Mouse (Mus musculus): ENCODE measurements around the gene Fbxl3. TPM values are rescaled to one million over a fixed set of nuclear protein-coding genes. Genes with fewer than 3 reads are reported as not detected.

The Fbxl3 gene
- polyA plus RNA-seq, 1 experiment: 82.6 TPM

- DNase-seq (ENCODE audit: low spot score): no peak
Measured at GRCm38 (mm10) chr14:103085840-103086533, 13.4 kb downstream of the Fbxl3 start.

GRCm38 (mm10) chr14:103079209-103079977 lies 20.0 kb downstream of the Fbxl3 start:
- DNase-seq (ENCODE audit: low spot score): no peak

- no peak for DNase-seq (ENCODE audit: low spot score)
Measured at GRCm38 (mm10) chr14:103078006-103078912, 21.1 kb downstream of the Fbxl3 start.

DNA sequence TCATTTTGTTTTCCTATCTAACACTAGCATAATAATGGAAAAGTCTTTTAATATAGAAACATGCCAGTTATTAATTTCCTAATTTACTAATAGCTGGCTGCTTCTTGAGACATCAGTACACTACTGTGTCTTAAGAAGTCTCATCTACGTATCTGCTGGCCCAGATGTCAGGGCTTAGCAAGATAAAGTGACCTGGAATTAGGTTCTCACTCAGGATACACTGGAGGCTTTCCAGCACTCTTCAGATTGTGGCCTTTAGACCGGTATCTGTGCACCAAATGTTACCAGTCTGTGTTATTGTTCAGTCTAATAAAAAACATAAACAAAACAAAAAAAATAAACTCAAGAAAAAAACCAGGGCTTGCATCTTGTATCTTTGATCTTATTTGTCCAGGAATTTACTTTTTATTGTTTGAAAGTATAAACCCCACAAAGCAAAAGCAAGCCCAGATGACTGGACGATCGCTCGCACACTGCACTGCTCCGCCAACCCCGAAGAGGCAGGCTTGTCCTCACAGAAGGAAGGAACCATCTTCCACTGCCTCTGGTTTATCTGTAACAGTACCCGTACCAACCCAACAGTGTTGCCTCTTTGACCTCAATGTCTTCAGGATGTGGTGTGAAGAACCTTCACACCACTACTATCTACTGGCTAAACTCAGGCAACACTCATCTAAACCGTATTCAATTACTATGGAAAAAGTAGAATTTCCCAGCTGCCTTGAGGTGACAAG lies 21.9 kb downstream of the Fbxl3 start:
- no peak for DNase-seq (ENCODE audit: low spot score)

DNA sequence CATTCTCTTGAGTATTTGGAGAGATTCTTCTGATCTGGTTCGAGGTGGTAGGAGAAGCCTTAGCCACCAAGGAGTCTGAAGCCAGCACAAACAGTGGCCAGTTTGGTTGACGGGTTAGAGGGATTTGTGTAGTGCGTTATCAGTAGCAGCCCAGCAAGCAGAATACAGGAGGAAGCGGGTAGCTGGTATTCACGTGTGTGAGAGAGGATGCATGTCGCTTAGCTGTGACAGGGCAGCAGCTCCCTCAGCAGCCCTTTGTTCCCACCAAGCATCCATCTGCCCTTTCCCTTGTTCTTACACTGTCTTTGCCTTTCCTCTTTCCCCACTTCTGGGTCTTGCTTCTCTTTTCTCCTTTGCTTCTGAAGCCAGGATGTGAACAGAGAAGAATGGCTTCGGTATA lies 24.2 kb downstream of the Fbxl3 start:
- no peak for DNase-seq (ENCODE audit: low spot score)

DNA sequence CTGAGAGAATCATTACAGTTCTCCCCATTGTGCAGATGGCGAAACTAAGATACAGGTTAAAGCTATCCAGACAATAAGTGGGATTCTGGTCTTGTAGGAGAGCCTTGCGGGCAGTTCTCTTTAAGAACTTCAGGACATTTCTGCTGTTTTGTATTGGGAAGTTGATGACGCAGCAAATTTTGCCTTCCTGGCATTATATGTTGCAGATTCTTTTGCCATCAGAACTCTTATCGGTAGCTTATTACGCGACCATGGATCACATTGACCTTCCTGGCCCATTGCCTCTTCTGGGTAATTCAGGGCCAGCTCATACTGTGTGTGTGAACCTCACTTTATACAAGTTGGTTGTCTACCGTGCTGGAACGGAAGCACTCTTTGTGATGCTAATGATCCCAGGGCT lies 25.5 kb downstream of the Fbxl3 start:
- no peak for DNase-seq (ENCODE audit: low spot score)

- no peak for DNase-seq (ENCODE audit: low spot score)
Measured at GRCm38 (mm10) chr14:103072731-103073130, 26.6 kb downstream of the Fbxl3 start.

GRCm38 (mm10) chr14:103071471-103071870 lies 27.9 kb downstream of the Fbxl3 start:
- no peak for DNase-seq (ENCODE audit: low spot score)

DNA sequence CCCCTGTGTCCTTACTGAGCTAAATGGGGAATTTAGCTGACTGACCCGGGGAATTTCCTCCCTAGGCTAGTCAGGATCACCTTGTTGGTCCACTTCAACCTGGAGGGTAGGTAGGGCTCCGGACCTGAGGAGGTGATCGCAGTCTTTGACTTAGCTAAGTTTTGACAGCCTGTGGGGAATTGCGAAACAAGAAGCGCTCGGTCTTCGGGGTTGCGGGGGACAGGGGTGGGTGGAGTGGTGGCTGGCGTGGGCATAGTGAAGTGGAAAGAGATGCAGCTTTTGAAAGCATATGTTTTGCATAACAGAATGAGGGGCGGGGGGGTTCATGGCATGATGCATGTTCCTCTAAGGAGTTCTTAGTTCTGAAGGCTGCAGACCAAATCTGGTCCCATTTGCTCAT lies 28.6 kb downstream of the Fbxl3 start:
- no peak for DNase-seq (ENCODE audit: low spot score)

GRCm38 (mm10) chr14:103069864-103070611 lies 29.3 kb downstream of the Fbxl3 start, which contains the start of gene Cln5:
Gene Cln5 (plus strand): TSS chr14:103070216.
- DNase-seq (ENCODE audit: low spot score): peak; percentile 85

DNA sequence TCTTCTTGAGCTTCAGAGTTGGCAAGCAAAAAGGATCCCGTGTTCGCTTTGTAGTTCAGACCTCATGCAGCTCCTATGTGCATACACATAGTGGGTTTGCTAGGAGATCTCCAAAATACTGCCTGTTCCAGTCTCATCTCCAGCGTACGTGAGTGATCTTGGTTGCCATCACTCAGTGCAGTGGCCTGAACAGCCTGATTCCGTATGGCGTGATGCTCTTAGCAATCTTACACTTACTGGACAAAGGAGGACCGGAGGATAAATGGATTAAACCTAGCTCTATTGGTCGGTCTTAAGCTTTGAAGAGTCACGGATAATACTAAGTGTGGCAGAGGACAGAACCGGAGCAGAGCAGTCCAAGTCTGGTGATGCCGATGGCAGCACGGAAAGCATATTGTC lies 29.9 kb downstream of the Fbxl3 start:
- no peak for DNase-seq (ENCODE audit: low spot score)

DNA sequence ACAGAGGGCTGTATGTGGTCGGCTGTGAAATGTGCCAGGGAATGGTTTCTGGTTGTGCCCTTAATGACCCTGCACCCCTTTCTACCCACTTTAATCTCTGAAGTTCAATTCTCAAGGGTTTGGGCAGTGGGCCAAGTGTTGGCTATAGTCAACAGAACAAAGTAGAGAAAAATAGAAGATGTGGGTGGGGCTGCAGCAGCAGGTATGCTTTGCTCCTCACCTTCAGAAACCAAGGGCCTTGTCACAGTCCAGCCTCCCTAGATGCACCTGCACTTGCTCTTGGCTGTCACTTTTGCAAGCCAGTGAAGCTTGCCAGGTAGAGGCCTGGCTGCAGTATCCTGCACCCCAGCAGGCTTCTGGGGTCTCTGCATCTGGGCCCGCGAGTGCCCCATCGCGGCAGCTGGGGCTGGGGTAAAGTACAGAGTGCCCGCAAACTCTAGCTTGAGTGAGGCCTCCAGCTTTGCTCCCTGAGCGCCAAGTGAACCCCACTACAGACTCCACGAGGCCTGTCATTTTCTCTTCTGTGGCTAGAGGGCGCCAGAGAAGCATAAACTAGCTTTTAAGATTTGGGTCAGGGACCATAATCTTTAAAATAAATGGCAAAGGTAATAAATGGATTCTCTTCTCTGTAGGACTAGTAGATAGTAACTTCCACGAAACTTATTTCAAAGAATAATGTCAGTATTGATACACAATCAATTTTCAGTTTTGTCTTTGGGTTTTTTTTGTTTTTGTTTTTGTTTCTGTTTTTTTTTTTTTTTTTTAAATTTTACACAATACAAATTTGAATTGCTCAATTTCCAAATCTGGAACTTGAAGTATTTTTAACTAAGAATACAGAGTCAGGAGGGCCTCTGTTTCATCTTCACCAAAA lies 33.8 kb downstream of the Fbxl3 start:
- peak; percentile 44 for DNase-seq (ENCODE audit: low spot score)

DNA sequence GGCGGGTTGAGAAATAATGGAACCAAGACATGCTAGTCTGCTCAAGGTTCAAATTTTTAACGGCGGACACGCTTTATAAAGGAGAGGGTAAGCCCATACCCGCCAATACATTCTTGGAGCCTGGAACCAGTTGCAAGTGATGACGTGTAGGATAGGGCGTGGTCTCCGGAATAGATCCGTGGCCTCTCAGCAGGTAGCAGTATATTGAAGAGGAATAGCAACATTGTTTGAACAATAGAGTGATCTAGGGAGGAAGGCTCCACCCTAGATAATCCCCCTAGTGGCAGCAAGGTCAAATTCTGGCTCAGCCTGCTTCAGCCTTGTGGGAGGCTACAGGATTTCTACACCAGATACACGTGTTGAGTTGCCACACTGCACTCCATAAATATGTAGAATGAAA lies 39.9 kb downstream of the Fbxl3 start:
- no peak for DNase-seq (ENCODE audit: low spot score)

DNA sequence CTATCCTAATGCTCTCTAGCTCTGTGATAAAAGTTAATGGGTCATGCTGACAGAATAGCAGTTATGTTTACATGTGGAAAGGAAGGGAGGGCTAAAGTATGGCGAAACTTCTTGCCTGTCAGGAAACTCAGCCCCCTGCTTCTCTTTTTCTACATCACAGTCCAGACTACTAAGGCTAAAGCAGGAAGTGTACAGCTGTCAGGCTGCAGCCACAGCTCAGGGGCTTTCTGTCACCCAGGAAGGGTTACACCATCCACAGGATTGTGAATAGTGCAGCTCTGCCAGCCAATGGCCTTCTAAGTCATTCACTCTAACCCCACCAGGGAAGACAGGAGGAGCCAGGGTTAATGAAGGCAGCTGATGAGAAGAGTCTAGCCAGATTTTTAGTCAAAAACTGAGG lies 40.4 kb downstream of the Fbxl3 start:
- no peak for DNase-seq (ENCODE audit: low spot score)

DNA sequence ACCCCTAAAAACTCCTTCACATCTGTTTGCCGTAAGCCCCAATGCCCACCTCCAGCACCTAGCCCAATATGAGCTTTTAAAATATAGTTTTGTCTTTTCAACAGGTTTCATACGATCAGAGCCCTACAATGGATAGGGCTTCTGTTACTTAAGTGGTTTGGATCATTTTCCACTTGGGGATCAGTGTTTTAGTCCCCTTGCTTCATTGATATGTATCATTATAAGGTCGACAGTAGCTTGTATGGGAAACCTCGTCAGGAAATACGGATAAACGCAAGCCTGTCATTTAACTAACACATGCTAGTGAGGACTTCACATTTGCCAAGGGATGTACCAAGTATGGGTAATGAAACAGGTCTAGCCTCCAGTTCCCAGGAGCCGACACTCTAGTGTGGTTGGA lies 42.8 kb downstream of the Fbxl3 start:
- DNase-seq (ENCODE audit: low spot score): no peak

DNA sequence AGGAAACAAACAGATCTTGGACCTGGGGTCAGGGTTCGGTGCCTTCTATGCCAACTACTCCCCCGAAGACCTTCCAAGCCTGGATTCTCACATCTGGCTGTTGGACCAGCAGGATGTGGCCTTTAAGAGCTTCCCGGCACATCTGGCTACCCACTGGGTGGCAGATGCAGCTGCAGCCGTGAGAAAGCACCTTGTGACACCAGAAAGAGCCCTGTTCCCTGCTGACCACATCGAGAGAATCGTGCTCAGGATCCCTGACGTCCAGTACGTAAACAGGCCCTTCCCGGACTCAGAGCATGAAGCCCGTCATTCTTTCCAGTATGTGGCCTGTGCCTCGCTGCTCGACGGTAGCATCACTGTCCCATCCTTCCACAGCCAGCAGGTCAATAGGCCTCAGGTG lies 44.6 kb downstream of the Fbxl3 start:
- DNase-seq (ENCODE audit: low spot score): no peak

DNA sequence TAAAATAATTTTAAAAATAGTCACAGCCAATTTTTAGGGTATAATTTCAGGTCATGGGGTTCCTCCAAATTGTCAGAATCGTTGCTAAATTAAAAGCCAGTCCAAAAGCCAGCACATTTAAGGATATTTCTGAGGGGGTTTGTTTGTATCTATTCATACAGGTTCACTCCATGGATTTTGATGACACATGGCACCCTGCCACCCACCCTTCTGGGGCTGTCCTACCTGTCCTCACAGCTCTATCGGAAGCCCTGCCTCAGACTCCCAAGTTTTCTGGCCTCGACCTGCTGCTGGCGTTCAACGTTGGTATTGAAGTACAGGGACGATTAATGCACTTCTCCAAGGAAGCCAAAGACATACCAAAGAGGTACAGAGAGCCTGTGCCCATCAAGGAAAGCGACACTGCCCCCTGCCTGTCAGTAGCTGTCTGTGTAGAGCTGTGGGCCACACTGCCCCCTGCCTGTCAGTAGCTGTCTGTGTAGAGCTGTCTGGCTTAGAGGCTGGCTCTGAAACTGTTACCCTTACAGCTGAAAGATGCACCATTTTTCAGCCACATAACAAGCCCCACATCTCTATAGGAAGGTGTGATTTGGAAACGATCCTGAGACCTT lies 48.1 kb downstream of the Fbxl3 start:
- peak; percentile 61 for DNase-seq (ENCODE audit: low spot score)

DNA sequence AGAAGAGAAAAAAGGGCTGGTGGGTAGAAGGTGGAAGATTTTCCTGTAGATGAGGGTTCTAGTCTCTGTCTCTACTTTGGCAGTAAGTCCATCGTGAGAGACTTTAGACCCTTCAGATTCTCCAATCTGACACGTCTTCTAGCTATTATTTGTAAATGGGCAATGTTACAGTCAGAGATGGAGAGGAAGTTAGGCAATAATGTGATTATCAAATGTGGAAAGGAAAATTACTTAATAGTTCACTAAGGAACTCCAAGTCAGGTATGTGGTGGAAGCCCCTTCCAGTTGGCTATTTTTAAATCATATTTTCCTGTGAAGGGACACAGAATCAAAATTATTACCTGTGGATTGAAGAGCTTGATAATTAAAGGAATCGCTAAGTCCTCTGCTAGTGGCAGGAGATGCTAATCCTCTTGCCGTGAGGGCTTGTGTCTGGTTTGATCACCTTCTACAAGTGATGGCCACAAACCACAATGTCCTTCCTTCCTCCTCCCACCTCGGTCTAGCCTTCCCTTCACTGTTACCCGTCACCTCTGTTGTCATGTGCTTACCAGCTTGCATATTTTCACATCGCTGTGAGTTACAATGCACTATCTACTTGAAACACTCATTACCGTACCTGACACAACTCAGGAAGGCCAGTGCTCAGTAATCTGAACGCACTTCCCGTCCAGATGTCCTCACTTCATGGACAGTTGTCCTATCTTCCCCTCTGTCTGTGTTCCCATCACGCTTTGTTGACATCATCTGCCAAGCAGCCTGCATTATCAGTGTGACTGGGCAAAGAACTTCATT lies 50.9 kb downstream of the Fbxl3 start:
- no peak for DNase-seq (ENCODE audit: low spot score)

DNA sequence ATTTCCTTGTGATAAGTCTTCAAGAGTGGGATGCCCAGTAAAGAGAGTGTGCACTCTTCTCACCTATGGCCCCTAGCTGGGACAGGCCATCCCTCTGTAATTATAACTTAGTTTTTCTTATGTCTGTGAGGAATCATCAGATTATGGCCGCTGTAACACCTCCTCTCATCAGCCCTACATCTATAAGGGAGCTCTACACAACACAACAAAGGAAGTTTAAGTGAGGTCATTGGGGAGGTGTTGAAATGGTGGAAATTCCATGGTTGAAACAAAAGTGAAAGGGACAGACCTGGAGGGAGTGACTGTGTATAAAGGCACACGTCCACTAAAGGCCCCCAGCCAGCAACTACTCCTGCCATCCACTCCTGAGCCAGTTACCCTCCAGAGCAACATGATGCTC lies 52.7 kb downstream of the Fbxl3 start, which contains the start of gene Acod1:
TSS of gene Acod1 (plus strand) at position 301 of the 400 bp plus-strand sequence.
- no peak for DNase-seq (ENCODE audit: low spot score)
